Mouse (Mus musculus) lung, postnatal 0 days (tissue): ENCODE results near the gene Nr4a1.

ENCODE experiments used
- CTCF ChIP-seq: IDR thresholded peaks from 2 replicates; pipeline ENCODE4 v1.5.1; 2016; ENCODE audit warnings: antibody characterized with exemption, mild to moderate bottlenecking
- EP300 ChIP-seq: IDR thresholded peaks from 2 replicates; pipeline ENCODE4 v1.6.1; 2016; ENCODE audit warnings: antibody characterized with exemption, mild to moderate bottlenecking, control low read depth

- TF ChIP-seq EP300 = peak; percentile 94
- no peak for TF ChIP-seq CTCF
Measured at GRCm38 (mm10) chr15:101320618-101321041, 66.6 kb downstream of the Nr4a1 start.
